Mouse (Mus musculus): ENCODE measurements around the gene Hsd17b1. TPM values are rescaled to one million over a fixed set of nuclear protein-coding genes. Genes with fewer than 3 reads are reported as not detected.

Gene Hsd17b1
- polyA plus RNA-seq, 1 experiment = 0.88 TPM

DNA sequence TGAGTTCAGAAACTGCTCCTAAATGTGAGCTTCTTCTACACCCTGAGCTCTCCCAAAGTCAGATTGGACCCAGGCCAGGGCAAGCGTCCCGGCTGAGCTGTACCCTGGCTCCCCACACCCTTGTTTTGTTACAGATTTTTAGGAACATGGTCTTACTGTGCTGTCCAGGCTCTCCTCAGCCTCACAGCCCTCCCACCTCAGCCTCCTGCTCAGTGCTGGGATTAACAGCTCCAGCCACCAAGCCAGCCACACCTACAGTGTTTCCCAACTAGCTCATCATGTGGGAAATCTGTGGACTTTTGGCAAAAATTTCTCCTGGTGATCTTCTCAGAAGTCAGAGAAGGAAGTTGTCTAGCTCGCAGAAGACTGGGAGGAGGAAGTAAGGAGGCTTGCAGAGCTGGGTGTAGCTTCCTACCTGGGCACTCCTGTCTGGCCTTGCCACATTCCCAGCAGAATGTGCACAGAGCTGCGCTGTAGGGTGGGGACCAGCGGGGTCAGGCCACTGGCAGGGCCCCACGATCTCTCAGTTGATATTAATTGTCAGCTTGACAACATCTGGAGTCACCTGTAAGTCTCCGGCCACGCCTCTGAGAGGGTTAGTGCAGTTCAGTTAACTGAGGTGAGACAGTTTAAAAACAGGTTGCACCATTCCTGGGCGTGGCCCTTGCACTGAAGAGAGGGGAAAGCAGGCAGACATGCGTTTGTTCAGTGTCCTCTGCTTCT, 25.3 kb upstream of the Hsd17b1 start:
- Histone ChIP-seq H3K27ac (ENCODE audit: control insufficient read depth, insufficient read depth, low read depth, low read length) (peak overlapping the region; percentile 16; the same call in 1 of the 2 replicates), H3K4me3 (ENCODE audit: control insufficient read depth, low read depth, low read length) (no peak overlapping the region), H3K36me3 (ENCODE audit: control insufficient read depth, insufficient read depth, low read length) (no peaks in the 10 kb centered on the region), H3K4me1 (ENCODE audit: control insufficient read depth, insufficient read depth, low read length) (peaks cover 3% of the 10 kb centered on the region), H3K27me3 (ENCODE audit: control insufficient read depth, insufficient read depth, low read length) (no peaks in the 10 kb centered on the region)
- TF ChIP-seq CTCF (IDR thresholded peaks at IDR 0.05; ENCODE audit: control insufficient read depth, insufficient read depth, insufficient replicate concordance, low read depth, low read length) (no peak), POLR2A (IDR thresholded peaks at IDR 0.05; ENCODE audit: control insufficient read depth, low read depth, low read length) (no peak)

DNA sequence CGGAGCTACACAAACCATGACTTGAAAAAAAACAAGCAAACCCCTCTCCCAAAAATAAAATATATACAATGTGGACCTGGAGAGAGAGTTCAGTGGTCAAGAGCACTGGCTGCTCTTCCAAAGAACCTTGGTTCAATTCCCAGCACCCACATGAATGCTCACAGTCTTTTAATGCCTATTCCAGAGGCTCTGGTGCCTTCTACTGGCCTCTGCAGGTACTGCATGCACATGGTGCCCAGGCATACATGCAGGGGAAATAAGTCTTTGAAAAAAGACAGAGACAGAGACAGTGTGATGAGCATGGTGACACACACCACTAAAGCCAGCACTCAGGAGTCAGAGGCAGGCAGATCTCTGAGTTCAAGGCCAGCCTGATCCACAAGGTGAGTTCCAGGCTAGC, 24.2 kb upstream of the Hsd17b1 start:
- no peaks in the 10 kb centered on the region for H3K27me3 ChIP-seq (ENCODE audit: control insufficient read depth, insufficient read depth, low read length)
- TF ChIP-seq POLR2A (IDR thresholded peaks at IDR 0.05; ENCODE audit: control insufficient read depth, low read depth, low read length) (no peak), CTCF (IDR thresholded peaks at IDR 0.05; ENCODE audit: control insufficient read depth, insufficient read depth, insufficient replicate concordance, low read depth, low read length) (peak; percentile 52; the same call in 1 of the 2 replicates)
- H3K27ac ChIP-seq (ENCODE audit: control insufficient read depth, insufficient read depth, low read depth, low read length) = no peak overlapping the region
- no peaks in the 10 kb centered on the region for H3K36me3 ChIP-seq (ENCODE audit: control insufficient read depth, insufficient read depth, low read length)
- H3K4me3 ChIP-seq (ENCODE audit: control insufficient read depth, low read depth, low read length) = no peak overlapping the region
- peaks cover 8% of the 10 kb centered on the region for H3K4me1 ChIP-seq (ENCODE audit: control insufficient read depth, insufficient read depth, low read length)

DNA sequence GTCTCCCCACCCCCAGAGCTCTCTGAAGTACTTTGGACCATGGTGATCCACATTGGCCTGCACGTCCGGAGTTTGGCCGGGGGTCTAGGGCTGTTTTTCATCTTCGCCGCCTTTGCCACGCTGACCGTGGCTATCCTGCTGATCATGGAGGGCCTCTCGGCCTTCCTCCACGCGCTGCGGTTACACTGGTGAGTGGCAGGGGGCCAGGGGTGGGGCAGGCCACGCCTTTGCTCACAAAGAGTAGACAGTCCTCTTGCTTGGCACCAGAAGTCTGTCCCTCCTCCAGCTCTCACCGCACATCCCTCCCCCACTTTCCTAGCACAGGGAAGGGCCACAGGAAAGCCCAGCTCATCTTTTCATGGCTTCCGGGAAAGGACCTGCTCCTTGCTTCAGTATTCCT, 22.8 kb upstream of the Hsd17b1 start:
- Histone ChIP-seq H3K27me3 (ENCODE audit: control insufficient read depth, insufficient read depth, low read length) (no peaks in the 10 kb centered on the region), H3K27ac (ENCODE audit: control insufficient read depth, insufficient read depth, low read depth, low read length) (no peak overlapping the region), H3K36me3 (ENCODE audit: control insufficient read depth, insufficient read depth, low read length) (no peaks in the 10 kb centered on the region), H3K4me1 (ENCODE audit: control insufficient read depth, insufficient read depth, low read length) (peaks cover 10% of the 10 kb centered on the region), H3K4me3 (ENCODE audit: control insufficient read depth, low read depth, low read length) (no peak overlapping the region)
- TF ChIP-seq POLR2A (IDR thresholded peaks at IDR 0.05; ENCODE audit: control insufficient read depth, low read depth, low read length) = no peak
- no peak for TF ChIP-seq CTCF (IDR thresholded peaks at IDR 0.05; ENCODE audit: control insufficient read depth, insufficient read depth, insufficient replicate concordance, low read depth, low read length)

DNA sequence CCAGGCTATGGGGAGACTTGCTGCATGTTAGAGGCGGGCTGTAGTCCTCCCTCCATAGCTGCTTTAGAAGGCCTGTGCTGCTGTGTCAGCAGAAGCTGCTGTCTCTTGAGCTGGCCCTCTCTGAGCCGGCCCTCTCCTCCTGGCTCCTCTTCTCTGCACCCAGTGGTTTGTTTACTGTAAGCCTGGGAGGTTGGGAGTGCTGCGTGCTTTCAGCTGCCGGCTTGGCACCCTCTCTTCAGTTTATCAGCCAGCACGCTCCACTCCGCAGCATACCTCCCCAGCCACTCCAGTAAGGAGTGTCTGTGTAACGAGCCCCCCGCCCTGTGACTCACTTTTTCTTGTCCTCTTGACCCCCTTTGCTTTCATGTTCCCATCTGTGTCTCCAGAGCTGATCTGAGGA, 21.3 kb upstream of the Hsd17b1 start:
- no peaks in the 10 kb centered on the region for H3K36me3 ChIP-seq (ENCODE audit: control insufficient read depth, insufficient read depth, low read length)
- TF ChIP-seq POLR2A (IDR thresholded peaks at IDR 0.05; ENCODE audit: control insufficient read depth, low read depth, low read length) (peak; percentile 26; the same call in 1 of the 2 replicates), CTCF (IDR thresholded peaks at IDR 0.05; ENCODE audit: control insufficient read depth, insufficient read depth, insufficient replicate concordance, low read depth, low read length) (no peak)
- H3K27ac ChIP-seq (ENCODE audit: control insufficient read depth, insufficient read depth, low read depth, low read length) = peak overlapping the region; percentile 73
- H3K4me1 ChIP-seq (ENCODE audit: control insufficient read depth, insufficient read depth, low read length) = peaks cover 10% of the 10 kb centered on the region
- H3K27me3 ChIP-seq (ENCODE audit: control insufficient read depth, insufficient read depth, low read length) = no peaks in the 10 kb centered on the region
- no peak overlapping the region for H3K4me3 ChIP-seq (ENCODE audit: control insufficient read depth, low read depth, low read length)

DNA sequence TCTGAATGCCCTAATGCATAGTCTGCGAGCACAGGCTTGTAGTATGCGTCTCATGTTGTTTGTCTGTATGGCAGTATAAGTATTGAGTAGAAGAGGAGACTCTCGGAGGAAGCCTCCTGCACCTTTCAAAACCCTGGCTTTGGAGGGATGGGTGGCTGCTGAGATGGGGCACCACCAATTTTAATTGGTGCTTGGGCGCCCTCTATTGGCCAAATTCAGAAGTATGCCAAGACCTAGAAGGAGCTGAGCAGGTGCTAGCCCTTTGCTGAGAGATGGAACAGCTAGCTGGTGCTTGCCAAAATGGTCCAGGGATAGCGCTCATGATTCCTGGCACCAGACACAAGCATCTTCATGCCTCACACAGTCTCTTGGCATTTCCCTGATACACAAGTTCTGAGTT, 20.4 kb upstream of the Hsd17b1 start:
- Histone ChIP-seq H3K4me1 (ENCODE audit: control insufficient read depth, insufficient read depth, low read length) (peaks cover 11% of the 10 kb centered on the region), H3K27me3 (ENCODE audit: control insufficient read depth, insufficient read depth, low read length) (no peaks in the 10 kb centered on the region), H3K4me3 (ENCODE audit: control insufficient read depth, low read depth, low read length) (no peak overlapping the region), H3K27ac (ENCODE audit: control insufficient read depth, insufficient read depth, low read depth, low read length) (no peak overlapping the region), H3K36me3 (ENCODE audit: control insufficient read depth, insufficient read depth, low read length) (no peaks in the 10 kb centered on the region)
- TF ChIP-seq CTCF (IDR thresholded peaks at IDR 0.05; ENCODE audit: control insufficient read depth, insufficient read depth, insufficient replicate concordance, low read depth, low read length) = peak; percentile 58; the same call in 1 of the 2 replicates
- no peak for TF ChIP-seq POLR2A (IDR thresholded peaks at IDR 0.05; ENCODE audit: control insufficient read depth, low read depth, low read length)

DNA sequence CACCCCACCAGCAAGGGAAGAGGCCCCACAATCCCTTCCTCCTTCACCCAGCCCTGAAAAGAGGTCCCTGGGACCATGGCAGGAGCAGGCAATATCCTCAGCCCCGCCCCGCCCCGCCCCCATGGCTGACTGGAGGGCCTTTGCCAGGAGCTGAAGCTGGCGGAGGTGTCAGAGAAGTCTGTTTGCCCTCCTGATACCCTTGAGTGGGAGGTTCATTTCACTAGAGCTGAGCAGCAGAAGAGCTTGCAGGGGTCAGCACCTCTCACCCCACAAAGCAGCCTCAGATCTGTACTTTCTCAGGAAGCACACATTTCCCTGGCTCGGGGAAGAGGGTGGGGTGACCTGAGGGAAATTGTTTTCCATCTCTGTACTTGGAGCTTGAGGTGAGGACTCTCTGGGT, 19.5 kb upstream of the Hsd17b1 start:
- Histone ChIP-seq H3K36me3 (ENCODE audit: control insufficient read depth, insufficient read depth, low read length) (no peaks in the 10 kb centered on the region), H3K4me3 (ENCODE audit: control insufficient read depth, low read depth, low read length) (no peak overlapping the region), H3K27ac (ENCODE audit: control insufficient read depth, insufficient read depth, low read depth, low read length) (peak overlapping the region; percentile 85), H3K4me1 (ENCODE audit: control insufficient read depth, insufficient read depth, low read length) (peaks cover 14% of the 10 kb centered on the region), H3K27me3 (ENCODE audit: control insufficient read depth, insufficient read depth, low read length) (no peaks in the 10 kb centered on the region)
- TF ChIP-seq POLR2A (IDR thresholded peaks at IDR 0.05; ENCODE audit: control insufficient read depth, low read depth, low read length) (no peak), CTCF (IDR thresholded peaks at IDR 0.05; ENCODE audit: control insufficient read depth, insufficient read depth, insufficient replicate concordance, low read depth, low read length) (no peak)

DNA sequence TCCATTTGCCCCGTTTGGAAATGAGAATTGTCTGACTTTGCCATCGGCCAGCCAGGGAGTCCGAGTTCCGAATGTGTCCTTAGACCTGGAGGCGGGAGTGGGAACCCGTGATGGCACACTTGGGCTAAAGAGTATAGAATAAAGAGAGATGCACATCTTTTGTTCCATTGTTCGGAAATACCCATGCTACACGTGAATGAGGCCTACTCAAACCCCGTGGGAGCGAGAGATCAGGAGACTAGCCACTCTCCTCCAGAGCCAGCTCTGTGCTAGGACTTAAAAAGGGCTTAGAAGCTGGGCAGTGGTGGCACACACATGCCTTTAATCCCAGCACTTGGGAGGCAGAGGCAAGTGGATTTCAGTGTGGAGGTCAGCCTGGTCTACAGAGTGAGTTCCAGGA, 18.7 kb upstream of the Hsd17b1 start:
- Histone ChIP-seq H3K27me3 (ENCODE audit: control insufficient read depth, insufficient read depth, low read length) (no peaks in the 10 kb centered on the region), H3K4me1 (ENCODE audit: control insufficient read depth, insufficient read depth, low read length) (peaks cover 14% of the 10 kb centered on the region), H3K36me3 (ENCODE audit: control insufficient read depth, insufficient read depth, low read length) (no peaks in the 10 kb centered on the region), H3K27ac (ENCODE audit: control insufficient read depth, insufficient read depth, low read depth, low read length) (peak overlapping the region; percentile 85), H3K4me3 (ENCODE audit: control insufficient read depth, low read depth, low read length) (no peak overlapping the region)
- no peak for TF ChIP-seq POLR2A (IDR thresholded peaks at IDR 0.05; ENCODE audit: control insufficient read depth, low read depth, low read length)
- TF ChIP-seq CTCF (IDR thresholded peaks at IDR 0.05; ENCODE audit: control insufficient read depth, insufficient read depth, insufficient replicate concordance, low read depth, low read length) = no peak
